Mouse (Mus musculus): ENCODE measurements around the gene Txn2.
A peak's percentile ranks its signal among the peaks of the same experiment; 100 is the strongest.

Gene Txn2

DNA sequence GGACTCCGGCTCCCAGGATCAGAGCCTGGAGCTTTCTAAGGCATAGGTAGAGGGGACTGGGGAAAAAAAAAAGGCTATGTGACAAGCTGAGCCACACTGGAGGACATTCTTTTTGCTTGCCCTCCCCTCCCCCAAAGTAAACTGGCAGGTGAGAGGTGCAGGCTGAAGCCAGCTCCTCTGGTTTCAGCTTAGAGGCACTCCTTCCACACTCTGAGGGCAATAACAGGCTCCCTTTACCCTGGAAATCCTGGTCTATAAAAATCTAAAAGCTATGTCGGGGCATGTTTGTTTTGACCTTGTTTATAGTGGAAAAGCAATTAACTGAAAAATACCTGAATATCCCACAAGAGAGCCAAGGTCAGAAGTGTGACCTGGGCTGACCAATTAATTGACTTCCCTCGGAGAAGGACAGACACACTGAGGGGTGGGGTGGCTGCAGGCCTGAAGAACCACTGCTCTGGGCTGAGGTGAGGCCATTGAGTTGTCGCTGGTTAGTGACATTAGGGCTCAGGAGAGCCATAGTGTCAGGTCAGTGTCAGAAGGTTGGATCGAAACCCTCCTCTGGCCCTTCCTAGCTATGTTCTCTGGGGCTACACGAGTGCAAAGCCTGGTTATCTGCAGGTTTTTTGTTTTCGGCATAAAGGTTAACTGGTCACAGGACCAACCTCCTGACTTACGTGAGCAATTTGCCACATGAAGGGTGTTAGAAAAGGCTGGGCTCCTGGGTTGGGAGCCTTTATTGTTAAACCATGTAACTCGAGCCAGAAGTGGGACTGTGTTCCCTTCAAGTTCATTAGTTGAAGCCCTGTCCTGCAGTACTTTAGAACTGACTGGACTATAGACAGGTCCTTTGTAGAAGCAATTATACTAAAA, 20.9 kb downstream of the Txn2 start:
- no peak for DNase-seq (ENCODE audit: low spot score)

DNA sequence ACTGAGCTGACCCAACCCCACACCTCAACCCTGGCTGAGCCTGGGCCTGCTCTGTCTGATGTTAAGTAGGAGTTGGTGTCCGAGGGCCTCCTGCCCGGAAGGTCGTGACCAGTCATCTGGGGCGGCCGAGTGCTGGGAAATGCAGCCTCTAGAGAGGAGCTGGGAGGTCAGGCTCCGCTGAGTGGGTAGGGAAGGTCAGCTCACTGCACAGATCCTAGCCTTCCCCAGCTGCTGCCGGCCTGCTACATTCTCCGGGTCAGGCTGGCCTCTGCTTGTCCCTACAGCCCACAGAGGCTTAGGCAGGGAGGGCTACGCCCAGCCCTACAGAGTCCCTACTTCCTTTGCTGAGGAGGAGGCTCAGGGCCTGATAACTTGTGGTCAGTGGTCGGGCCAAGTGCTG, 22.3 kb downstream of the Txn2 start:
- DNase-seq (ENCODE audit: low spot score), result no peak

DNA sequence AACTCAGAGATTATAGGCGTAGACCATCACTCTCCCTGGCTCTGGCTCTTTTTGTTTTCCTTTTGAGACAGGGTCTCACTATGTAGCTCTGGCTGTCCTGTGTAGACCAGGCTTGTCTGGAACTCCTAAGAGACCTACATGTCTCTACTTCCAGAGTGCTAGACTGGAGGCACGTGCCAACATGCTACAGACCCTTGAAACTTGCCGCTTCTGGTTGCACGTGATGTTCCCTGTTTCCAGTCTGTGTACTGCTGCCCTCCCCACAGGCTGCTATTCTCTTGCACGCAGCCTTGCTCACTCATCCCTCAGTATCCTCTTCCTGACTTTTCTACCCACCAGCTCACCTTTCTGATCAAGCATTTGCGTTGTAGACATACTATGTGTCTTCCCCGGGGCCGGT, 22.7 kb downstream of the Txn2 start:
- no peak for DNase-seq (ENCODE audit: low spot score)

DNA sequence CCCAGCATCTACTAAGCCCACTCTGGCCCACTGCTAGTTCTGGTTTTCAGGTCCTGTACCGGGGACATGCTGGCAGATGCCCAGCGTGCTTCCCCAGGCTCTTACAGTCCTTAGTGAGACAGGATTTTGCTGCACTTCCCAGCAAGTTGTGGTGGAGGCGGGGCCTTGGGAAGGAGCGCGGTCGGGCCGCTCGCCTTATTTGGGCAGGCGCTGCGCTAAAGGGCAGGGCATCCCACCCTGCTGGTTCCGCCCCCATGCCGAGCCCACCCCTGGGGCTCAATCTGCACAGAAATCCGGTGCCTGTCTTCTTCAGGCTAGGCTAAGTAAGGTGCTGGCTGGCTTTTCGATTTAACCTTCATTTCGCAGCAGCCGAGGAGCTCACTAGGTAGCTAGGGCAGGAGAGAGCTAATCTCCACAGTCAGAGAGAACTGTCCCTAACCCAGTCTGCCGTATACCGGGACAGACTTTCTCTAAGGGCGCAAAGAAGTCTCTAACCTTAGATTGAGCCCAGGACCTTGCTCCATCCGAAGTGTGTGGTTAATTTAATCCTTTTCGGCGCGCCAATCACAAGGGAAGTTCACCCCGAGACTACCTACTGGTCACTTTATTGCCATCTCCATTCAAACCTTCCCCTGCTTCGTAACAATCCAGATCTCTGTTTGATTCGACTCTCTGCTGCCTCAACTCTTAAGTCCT, 23.4 kb downstream of the Txn2 start:
- no peak for DNase-seq (ENCODE audit: low spot score)

DNA sequence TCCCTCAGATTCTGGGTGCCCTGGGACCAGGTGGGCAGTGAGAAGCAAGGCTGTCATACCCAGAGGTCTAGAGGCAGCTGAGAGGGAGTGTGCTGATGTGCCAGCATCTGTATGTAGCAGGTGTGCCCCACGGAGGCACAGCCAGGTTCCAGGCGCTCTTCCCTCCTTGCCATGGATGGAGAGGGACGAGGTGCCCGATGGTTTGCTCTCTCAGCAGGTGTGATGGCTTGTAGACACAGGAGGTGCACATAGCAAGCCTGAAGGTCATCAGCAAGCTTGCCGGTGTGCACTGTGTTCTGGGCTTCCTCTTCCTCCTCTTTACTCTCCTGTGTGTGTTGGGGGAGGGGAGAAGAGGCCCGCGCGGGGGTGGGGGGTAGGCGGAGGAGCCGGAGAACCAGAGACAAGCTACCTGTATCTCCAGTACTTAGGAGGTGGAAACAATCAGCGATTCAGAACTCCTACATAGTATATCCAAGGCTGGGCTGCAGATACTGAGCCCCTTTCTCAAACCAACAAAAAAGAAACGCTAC, 24.4 kb downstream of the Txn2 start:
- DNase-seq (ENCODE audit: low spot score), result no peak

DNA sequence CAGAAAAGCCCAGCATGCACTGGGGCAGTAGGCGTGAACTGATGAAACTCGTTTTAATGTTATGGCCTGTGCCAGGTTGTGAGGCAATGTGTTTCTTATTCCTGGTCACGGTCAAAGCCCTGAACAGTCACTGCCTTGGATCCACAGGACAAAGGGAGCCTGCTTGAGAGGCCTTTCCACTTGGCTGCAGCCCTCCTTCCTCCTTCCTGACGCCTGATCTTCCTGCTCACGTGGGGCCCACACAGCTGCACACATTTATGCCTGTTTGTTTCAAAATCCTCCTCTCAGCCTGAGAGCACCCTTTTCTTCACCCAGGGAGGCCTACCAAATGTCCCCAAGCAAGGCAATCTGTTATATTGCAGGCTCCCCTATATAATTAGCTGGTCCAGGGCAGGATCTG, 25.6 kb downstream of the Txn2 start:
- no peak for DNase-seq (ENCODE audit: low spot score)

GRCm38 (mm10) chr15:77894926-77895325, 33.9 kb downstream of the Txn2 start:
- DNase-seq (ENCODE audit: low spot score), result no peak

DNA sequence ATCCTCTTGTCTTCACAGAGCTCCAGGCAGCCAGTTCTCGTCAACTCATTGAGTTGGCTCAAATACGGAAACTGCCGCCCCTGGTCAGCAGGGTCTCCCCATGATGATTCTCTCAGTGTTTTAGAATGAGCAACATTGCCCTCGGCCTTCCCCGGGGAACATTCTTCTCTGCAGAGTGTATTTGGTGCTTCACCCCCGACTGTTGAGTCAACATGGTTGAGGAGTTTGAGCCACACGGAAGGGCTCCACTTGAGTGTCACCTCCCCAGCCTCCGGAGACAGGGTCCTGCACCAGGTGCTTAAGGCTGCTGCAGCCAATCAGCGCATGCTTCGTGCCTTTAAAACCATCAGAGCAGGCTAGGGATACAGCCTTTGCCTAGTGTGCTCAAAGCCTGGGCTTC, 35.5 kb downstream of the Txn2 start:
- DNase-seq (ENCODE audit: low spot score), result no peak

GRCm38 (mm10) chr15:77892420-77892819, 36.4 kb downstream of the Txn2 start:
- no peak for DNase-seq (ENCODE audit: low spot score)

GRCm38 (mm10) chr15:77891766-77892165, 37.0 kb downstream of the Txn2 start:
- no peak for DNase-seq (ENCODE audit: low spot score)

GRCm38 (mm10) chr15:77889761-77890422, 38.9 kb downstream of the Txn2 start:
- no peak for DNase-seq (ENCODE audit: low spot score)

- DNase-seq (ENCODE audit: low spot score), result no peak
Measured at GRCm38 (mm10) chr15:77888286-77888685, 40.5 kb downstream of the Txn2 start.

- no peak for DNase-seq (ENCODE audit: low spot score)
Measured at GRCm38 (mm10) chr15:77887093-77887488, 41.7 kb downstream of the Txn2 start.

GRCm38 (mm10) chr15:77886369-77887092, 42.3 kb downstream of the Txn2 start:
- no peak for DNase-seq (ENCODE audit: low spot score)

DNA sequence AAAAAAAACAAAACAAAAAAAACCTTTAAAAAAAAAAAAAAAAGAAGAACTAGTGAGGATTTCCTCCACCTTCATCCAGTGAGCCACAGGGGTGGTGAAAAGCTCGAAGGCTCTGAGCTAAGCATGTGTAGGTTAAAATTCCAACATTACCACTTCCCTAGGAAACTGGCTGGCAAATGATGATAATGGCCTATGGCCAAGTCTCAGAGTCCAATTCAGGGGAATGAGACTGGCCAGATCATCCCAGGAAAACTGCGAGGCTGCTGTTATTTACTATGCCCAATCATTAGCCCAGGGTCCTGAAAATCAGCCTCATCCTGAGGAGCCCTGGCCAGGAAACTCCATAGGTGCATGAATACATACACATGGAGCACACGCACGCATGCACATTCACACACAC, 42.9 kb downstream of the Txn2 start:
- no peak for DNase-seq (ENCODE audit: low spot score)

DNA sequence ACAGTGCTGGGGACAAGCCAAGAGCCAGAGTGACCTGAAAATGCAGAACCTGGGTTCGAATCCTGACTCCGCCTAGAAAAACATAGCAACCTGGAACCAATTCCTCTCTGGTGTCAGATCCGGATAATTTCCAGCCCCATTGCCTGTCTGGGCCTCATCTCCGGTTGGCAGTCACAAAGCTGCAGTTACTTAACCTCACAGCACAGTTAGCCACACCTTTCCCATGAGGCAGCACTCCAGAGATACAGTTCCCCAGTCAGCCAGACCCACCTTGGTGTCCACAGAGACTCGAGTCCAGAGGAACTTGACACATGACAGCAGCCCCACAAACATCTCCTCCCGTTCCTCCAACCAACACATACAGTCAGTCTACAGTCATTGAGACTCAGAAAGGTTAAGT, 43.6 kb downstream of the Txn2 start:
- no peak for DNase-seq (ENCODE audit: low spot score)

GRCm38 (mm10) chr15:77883697-77884010, 45.2 kb downstream of the Txn2 start:
- no peak for DNase-seq (ENCODE audit: low spot score)

DNA sequence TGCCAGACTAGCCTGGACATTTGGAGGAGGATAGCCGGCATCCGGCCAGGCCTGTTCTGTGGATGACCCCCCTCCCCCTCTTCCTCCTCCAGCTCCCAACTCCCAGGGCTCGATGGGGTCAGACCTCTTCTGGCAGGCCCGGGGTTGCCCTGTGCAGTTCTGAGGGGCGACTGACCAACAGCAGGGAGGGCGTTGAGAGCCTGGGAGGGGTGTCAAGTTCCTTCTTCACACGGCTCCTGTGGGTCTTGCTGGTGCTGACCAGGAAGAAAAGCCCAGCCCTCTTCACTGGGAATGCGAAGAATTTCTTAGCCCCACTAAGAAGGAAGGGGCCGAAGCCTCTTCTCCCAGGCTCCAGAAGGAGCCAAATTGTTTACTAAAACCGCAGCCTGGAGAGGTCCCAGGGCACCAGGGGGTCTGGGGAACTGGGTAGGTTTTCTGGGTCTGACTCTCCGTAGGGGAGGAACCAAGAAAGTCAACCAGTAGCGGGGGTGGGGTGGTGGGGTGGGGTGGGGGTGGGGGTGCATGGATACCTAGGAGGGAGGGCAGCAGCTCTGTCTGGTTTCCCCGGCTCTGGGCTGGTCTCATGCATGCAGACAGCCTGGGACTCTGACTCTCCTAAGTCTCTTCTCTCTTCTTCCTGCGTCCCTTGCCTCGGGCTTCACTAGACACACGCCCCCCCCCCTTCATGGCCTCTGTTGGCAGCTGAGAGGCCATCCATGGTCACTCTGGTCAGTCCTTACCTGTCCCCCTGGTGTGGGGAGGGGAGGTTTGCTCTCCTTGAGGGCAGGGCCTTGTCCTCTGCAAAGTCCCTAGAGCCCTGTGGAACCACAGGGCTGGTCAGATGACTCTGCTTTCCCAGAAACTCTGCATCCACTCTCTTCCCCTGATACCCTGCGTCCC, 45.8 kb downstream of the Txn2 start:
- DNase-seq (ENCODE audit: low spot score), result no peak

- DNase-seq (ENCODE audit: low spot score), result no peak
Measured at GRCm38 (mm10) chr15:77882297-77882696, 46.5 kb downstream of the Txn2 start.

DNA sequence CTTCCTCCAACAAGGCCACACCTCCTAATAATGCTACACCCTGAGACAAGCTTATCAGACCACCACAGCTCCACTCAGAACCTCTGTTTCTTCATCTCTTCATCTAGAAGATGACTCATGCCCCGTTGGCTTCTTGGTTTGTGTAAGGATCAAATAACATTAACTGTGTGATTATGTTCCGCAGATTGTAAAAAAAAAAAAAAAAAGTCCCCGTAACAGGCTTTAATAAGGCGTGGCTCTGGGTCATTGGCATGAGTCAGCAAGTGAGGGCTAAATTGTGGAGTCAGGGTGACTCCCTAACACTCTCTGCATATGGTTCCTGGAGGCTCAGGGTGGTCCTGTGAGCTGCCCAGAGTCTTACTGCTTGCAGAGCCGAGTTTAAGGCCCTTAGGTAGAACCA, 47.1 kb downstream of the Txn2 start:
- peak; percentile 57 for DNase-seq (ENCODE audit: low spot score)

DNA sequence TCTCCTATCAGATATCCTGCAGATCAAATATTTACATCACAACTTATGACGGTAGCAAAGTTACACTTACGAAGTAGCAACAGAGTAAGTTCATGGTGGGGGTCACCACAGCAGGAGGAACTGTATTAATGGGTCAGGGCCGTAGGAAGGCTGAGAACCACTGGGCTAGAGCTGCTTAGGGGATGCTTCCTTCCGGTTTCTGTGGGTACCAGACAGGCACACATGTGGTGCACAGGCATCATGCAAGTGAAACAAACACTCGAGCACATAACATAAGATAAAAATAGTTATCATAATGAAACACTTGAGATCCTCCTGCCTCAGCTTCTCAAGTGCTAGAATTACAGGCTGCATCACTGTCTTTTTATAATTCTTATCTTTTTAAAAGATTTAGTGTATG, 48.1 kb downstream of the Txn2 start:
- no peak for DNase-seq (ENCODE audit: low spot score)
